Mouse (Mus musculus) MEL (cell line): ENCODE results near the gene Ovol1. TPM values are rescaled to one million over a fixed set of nuclear protein-coding genes. Genes with fewer than 3 reads are reported as not detected.
A peak's percentile ranks its signal among the peaks of the same experiment; 100 is the strongest.

Experiments
- DNase-seq: peaks from one replicate; pipeline ENCODE4 v3.0.0; 2011; ENCODE audit warnings: low read depth, low spot score
- H3K27ac ChIP-seq: 2 replicates; pipeline ENCODE4 v1.5.1; 2012; ENCODE audit warnings: low read depth, mild to moderate bottlenecking, control low read depth, low read length, moderate library complexity; ENCODE audit not compliant: control insufficient read depth
- H3K27me3 ChIP-seq, 2 experiments: fragments of 150-350 bp in 1 of 2; sonication (generic) in 1 of 2; 2 replicates each; pipeline ENCODE4 v1.6.1; 2012; ENCODE audit warnings: low read length in 2 of 2, mild to moderate bottlenecking in 2 of 2, improper control_type of control experiment in 1 of 2, moderate library complexity in 1 of 2; ENCODE audit not compliant: insufficient read depth in 2 of 2, control insufficient read depth in 1 of 2
- H3K36me3 ChIP-seq, 2 experiments: 2 replicates each; pipeline ENCODE4 v1.6.1; 2012 to 2014; ENCODE audit warnings: low read length in 2 of 2, improper control_type of control experiment in 1 of 2, inconsistent platforms in 1 of 2, mild to moderate bottlenecking in 1 of 2; ENCODE audit not compliant: insufficient read depth in 2 of 2, control insufficient read depth in 1 of 2
- H3K4me1 ChIP-seq, 2 experiments: fragments of 150-350 bp in 1 of 2; sonication (generic) in 1 of 2; 2 replicates each; pipeline ENCODE4 v1.6.1; 2012; ENCODE audit warnings: low read length in 2 of 2, improper control_type of control experiment in 1 of 2, mild to moderate bottlenecking in 1 of 2; ENCODE audit not compliant: insufficient read depth in 2 of 2, control insufficient read depth in 1 of 2
- H3K4me3 ChIP-seq, 2 experiments: fragments of 150-350 bp in 1 of 2; sonication (generic) in 1 of 2; 2 replicates each; pipeline ENCODE4 v1.5.1; 2012; ENCODE audit warnings: low read depth in 2 of 2, low read length in 2 of 2, mild to moderate bottlenecking in 2 of 2, moderate library complexity in 2 of 2, control low read depth in 1 of 2, improper control_type of control experiment in 1 of 2; ENCODE audit not compliant: control insufficient read depth in 1 of 2, insufficient read depth in 1 of 2
- H3K79me2 ChIP-seq: 2 replicates; pipeline ENCODE4 v1.6.1; 2012; ENCODE audit warnings: mild to moderate bottlenecking, low read length, moderate library complexity; ENCODE audit not compliant: control insufficient read depth, poor library complexity, insufficient read depth
- H3K9ac ChIP-seq: 2 replicates; pipeline ENCODE4 v1.6.1; 2012; ENCODE audit warnings: low read depth, mild to moderate bottlenecking, control low read depth, low read length, moderate library complexity; ENCODE audit not compliant: control insufficient read depth, poor library complexity, severe bottlenecking
- H3K9me3 ChIP-seq: fragments of 150-350 bp; sonication (generic); replicated peaks from 2 replicates; pipeline ENCODE4 v1.6.1; 2012; ENCODE audit warnings: mild to moderate bottlenecking, low read length, improper control_type of control experiment, moderate library complexity; ENCODE audit not compliant: insufficient read depth
- BHLHE40 ChIP-seq: IDR thresholded peaks from 2 replicates; pipeline ENCODE4 v1.6.1; 2012; ENCODE audit warnings: low read depth, mild to moderate bottlenecking, inconsistent platforms, low read length, improper control_type of control experiment, borderline replicate concordance
- CHD1 ChIP-seq: IDR thresholded peaks from 2 replicates; pipeline ENCODE4 v1.6.1; 2012; ENCODE audit warnings: low read depth, mild to moderate bottlenecking, inconsistent platforms, low read length, improper control_type of control experiment
- ELF1 ChIP-seq: IDR thresholded peaks from 2 replicates; pipeline ENCODE4 v1.6.1; 2014; ENCODE audit warnings: low read depth, mild to moderate bottlenecking, inconsistent platforms, low read length, improper control_type of control experiment, moderate library complexity
- ETS1 ChIP-seq: IDR thresholded peaks from 2 replicates; pipeline ENCODE4 v1.6.1; 2012; ENCODE audit warnings: low read depth, mild to moderate bottlenecking, inconsistent platforms, low read length, improper control_type of control experiment, moderate library complexity
- GABPA ChIP-seq: IDR thresholded peaks from 2 replicates; pipeline ENCODE4 v1.6.1; 2012; ENCODE audit warnings: low read depth, mild to moderate bottlenecking, inconsistent platforms, low read length, improper control_type of control experiment, moderate library complexity
- GATA1 ChIP-seq: IDR thresholded peaks from 2 replicates; pipeline ENCODE4 v1.6.1; 2011; ENCODE audit warnings: low read depth, low read length, improper control_type of control experiment
- HCFC1 ChIP-seq: IDR thresholded peaks from 2 replicates; pipeline ENCODE4 v1.6.1; 2012; ENCODE audit warnings: low read depth, mild to moderate bottlenecking, inconsistent platforms, low read length, improper control_type of control experiment, moderate library complexity
- JUND ChIP-seq: IDR thresholded peaks from 2 replicates; pipeline ENCODE4 v1.6.1; 2011; ENCODE audit warnings: low read depth, mild to moderate bottlenecking, improper control_type of control experiment, low read length
- MAFK ChIP-seq: IDR thresholded peaks from 2 replicates; pipeline ENCODE4 v1.6.1; 2011; ENCODE audit warnings: low read depth, mild to moderate bottlenecking, low read length, improper control_type of control experiment, borderline replicate concordance
- MAX ChIP-seq: IDR thresholded peaks from 2 replicates; pipeline ENCODE4 v1.6.1; 2011; ENCODE audit warnings: low read length, improper control_type of control experiment
- MAZ ChIP-seq: IDR thresholded peaks from 2 replicates; pipeline ENCODE4 v1.6.1; 2012; ENCODE audit warnings: low read depth, mild to moderate bottlenecking, inconsistent platforms, low read length, improper control_type of control experiment
- MEF2A ChIP-seq: IDR thresholded peaks from 2 replicates; pipeline ENCODE4 v1.6.1; 2014; ENCODE audit warnings: low read depth, mild to moderate bottlenecking, inconsistent platforms, low read length, improper control_type of control experiment; ENCODE audit not compliant: poor library complexity, insufficient replicate concordance, severe bottlenecking; ENCODE audit errors: extremely low read depth
- MXI1 ChIP-seq: IDR thresholded peaks from 2 replicates; pipeline ENCODE4 v1.6.1; 2011; ENCODE audit warnings: mild to moderate bottlenecking, low read depth, low read length, improper control_type of control experiment
- MYB ChIP-seq: IDR thresholded peaks from 2 replicates; pipeline ENCODE4 v1.6.1; 2011; ENCODE audit warnings: mild to moderate bottlenecking, low read depth, low read length, improper control_type of control experiment
- NELFE ChIP-seq: IDR thresholded peaks from 2 replicates; pipeline ENCODE4 v1.6.1; 2011; ENCODE audit warnings: low read depth, low read length, improper control_type of control experiment
- POLR2A ChIP-seq, 2 experiments: IDR thresholded peaks; 2 replicates each; pipeline ENCODE4 v1.6.1; 2011 to 2012; ENCODE audit warnings: low read length in 2 of 2, mild to moderate bottlenecking in 2 of 2, control low read depth in 1 of 2, improper control_type of control experiment in 1 of 2, low read depth in 1 of 2, moderate library complexity in 1 of 2; ENCODE audit not compliant: control insufficient read depth in 1 of 2, insufficient read depth in 1 of 2, poor library complexity in 1 of 2
- POLR2AphosphoS5 ChIP-seq: IDR thresholded peaks from 2 replicates; pipeline ENCODE4 v1.6.1; 2012; ENCODE audit warnings: low read depth, borderline replicate concordance, mild to moderate bottlenecking, inconsistent platforms, low read length, moderate library complexity, mixed read lengths
- RAD21 ChIP-seq: IDR thresholded peaks from 2 replicates; pipeline ENCODE4 v1.6.1; 2011; ENCODE audit warnings: mild to moderate bottlenecking, low read depth, low read length, improper control_type of control experiment
- RCOR1 ChIP-seq: IDR thresholded peaks from 2 replicates; pipeline ENCODE4 v1.6.1; 2012; ENCODE audit warnings: low read depth, mild to moderate bottlenecking, inconsistent platforms, low read length, improper control_type of control experiment
- SIN3A ChIP-seq: IDR thresholded peaks from 2 replicates; pipeline ENCODE4 v1.6.1; 2012; ENCODE audit warnings: low read length, improper control_type of control experiment, inconsistent platforms
- TAL1 ChIP-seq: IDR thresholded peaks from 2 replicates; pipeline ENCODE4 v1.6.1; 2012; ENCODE audit warnings: mild to moderate bottlenecking, inconsistent platforms, low read length, moderate library complexity, mixed read lengths
- TCF12 ChIP-seq: IDR thresholded peaks from 2 replicates; pipeline ENCODE4 v1.6.1; 2014; ENCODE audit warnings: low read depth, mild to moderate bottlenecking, inconsistent platforms, low read length, improper control_type of control experiment, moderate library complexity
- UBTF ChIP-seq: IDR thresholded peaks from 2 replicates; pipeline ENCODE4 v1.6.1; 2012; ENCODE audit warnings: low read depth, mild to moderate bottlenecking, inconsistent platforms, low read length, improper control_type of control experiment, moderate library complexity, borderline replicate concordance; ENCODE audit not compliant: insufficient read depth
- USF1 ChIP-seq: IDR thresholded peaks from 2 replicates; pipeline ENCODE4 v1.6.1; 2014; ENCODE audit warnings: low read depth, mild to moderate bottlenecking, inconsistent platforms, low read length, improper control_type of control experiment, moderate library complexity
- ZKSCAN1 ChIP-seq: IDR thresholded peaks from 2 replicates; pipeline ENCODE4 v1.6.1; 2012; ENCODE audit warnings: low read depth, mild to moderate bottlenecking, inconsistent platforms, low read length, improper control_type of control experiment, moderate library complexity
- ZMIZ1 ChIP-seq: IDR thresholded peaks from 2 replicates; pipeline ENCODE4 v1.6.1; 2012; ENCODE audit warnings: low read depth, mild to moderate bottlenecking, inconsistent platforms, low read length, improper control_type of control experiment, moderate library complexity
- ZNF384 ChIP-seq: IDR thresholded peaks from 2 replicates; pipeline ENCODE4 v1.6.1; 2012; ENCODE audit warnings: low read depth, mild to moderate bottlenecking, inconsistent platforms, low read length, improper control_type of control experiment
- polyA plus RNA-seq, 2 experiments: library from polyadenylated mRNA; stranded (reverse) in 1 of 2; unstranded in 1 of 2; fragments of >175 nt in 1 of 2; fragments of >200 nt in 1 of 2; gene quantifications; 2 replicates each; pipeline versions ENCODE4 v1.2.1 to v1.2.4; 2012; ENCODE audit warnings: low replicate concordance in 2 of 2, low read depth in 1 of 2; ENCODE audit not compliant: insufficient read length in 2 of 2, insufficient read depth in 1 of 2, missing spikeins in 1 of 2
- total RNA-seq: library from RNA; depleted of rRNA; stranded (reverse); fragments of 300-350 nt; gene quantifications from 2 replicates; pipeline ENCODE4 v1.2.3, GENCODE M21; 2012

The Ovol1 gene
- total and polyA plus RNA-seq, 3 experiments: 0.06 TPM; not detected in 2

DNA sequence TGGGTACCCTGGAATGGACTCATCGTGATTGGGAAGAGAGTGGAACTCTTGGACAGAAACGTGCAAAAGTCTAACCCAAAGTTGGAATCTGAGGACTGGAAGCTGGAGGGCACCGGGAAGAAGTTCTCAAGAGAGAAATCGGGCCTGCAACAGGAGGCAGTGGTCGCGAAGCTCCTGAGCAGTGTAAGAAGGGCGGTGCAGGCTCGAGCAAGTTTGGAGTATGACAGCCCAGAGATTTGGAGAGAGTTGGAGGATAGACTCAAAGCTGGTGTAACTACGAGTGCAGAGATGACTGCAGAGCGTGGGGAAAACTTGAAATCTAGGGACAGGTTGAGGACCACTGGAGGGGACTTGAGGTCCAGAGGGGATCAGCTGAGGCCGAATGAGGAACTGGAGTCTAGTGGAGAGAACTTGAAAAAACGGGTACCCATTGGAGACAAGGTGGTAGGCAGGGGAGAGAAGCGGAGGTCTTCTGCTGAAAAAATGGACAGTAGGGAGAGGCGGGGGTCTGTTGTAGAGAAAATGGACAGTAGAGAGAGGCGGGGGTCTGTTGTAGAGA lies 49.3 kb downstream of the Ovol1 start:
- peak; percentile 28; the same call in 1 of the 2 replicates for TF ChIP-seq MXI1
- TF ChIP-seq UBTF: no peak
- no peak for TF ChIP-seq NELFE
- no peak for TF ChIP-seq MYB
- TF ChIP-seq CHD1: peak; percentile 81; the same call in 1 of the 2 replicates
- no peak for TF ChIP-seq ELF1
- no peak for TF ChIP-seq TAL1
- TF ChIP-seq POLR2AphosphoS5: no peak
- no peak for TF ChIP-seq JUND
- peak; percentile 63; the same call in 1 of the 2 replicates for TF ChIP-seq SIN3A
- 0 out of 4 replicates have a peak, but pooled peaks of 1 of the 2 experiments have one; percentile 7 for TF ChIP-seq POLR2A (IDR thresholded peaks at IDR 0.05; ENCODE audit: control insufficient read depth in 1 of 2, insufficient read depth in 1 of 2, low read depth in 1 of 2, low read length in 2 of 2, poor library complexity in 1 of 2)
- TF ChIP-seq RAD21: no peak
- peaks cover 2 to 8% of the 10 kb centered on the region in 2 experiments; a peak in 3 of 4 replicates for H3K4me1 ChIP-seq
- H3K9ac ChIP-seq: peak overlapping the region; percentile 89
- H3K36me3 ChIP-seq: peaks cover 0 to 8% of the 10 kb centered on the region in 2 experiments; a peak in 2 of 4 replicates
- peak overlapping the region; percentile 98 for H3K27ac ChIP-seq
- DNase-seq: peak; percentile 74
- no peaks in the 10 kb centered on the region for H3K27me3 ChIP-seq
- H3K9me3 ChIP-seq: no peaks in the 10 kb centered on the region
- peak overlapping the region; percentile 77 to 88 for H3K4me3 ChIP-seq
- peaks cover 17% of the 10 kb centered on the region for H3K79me2 ChIP-seq

DNA sequence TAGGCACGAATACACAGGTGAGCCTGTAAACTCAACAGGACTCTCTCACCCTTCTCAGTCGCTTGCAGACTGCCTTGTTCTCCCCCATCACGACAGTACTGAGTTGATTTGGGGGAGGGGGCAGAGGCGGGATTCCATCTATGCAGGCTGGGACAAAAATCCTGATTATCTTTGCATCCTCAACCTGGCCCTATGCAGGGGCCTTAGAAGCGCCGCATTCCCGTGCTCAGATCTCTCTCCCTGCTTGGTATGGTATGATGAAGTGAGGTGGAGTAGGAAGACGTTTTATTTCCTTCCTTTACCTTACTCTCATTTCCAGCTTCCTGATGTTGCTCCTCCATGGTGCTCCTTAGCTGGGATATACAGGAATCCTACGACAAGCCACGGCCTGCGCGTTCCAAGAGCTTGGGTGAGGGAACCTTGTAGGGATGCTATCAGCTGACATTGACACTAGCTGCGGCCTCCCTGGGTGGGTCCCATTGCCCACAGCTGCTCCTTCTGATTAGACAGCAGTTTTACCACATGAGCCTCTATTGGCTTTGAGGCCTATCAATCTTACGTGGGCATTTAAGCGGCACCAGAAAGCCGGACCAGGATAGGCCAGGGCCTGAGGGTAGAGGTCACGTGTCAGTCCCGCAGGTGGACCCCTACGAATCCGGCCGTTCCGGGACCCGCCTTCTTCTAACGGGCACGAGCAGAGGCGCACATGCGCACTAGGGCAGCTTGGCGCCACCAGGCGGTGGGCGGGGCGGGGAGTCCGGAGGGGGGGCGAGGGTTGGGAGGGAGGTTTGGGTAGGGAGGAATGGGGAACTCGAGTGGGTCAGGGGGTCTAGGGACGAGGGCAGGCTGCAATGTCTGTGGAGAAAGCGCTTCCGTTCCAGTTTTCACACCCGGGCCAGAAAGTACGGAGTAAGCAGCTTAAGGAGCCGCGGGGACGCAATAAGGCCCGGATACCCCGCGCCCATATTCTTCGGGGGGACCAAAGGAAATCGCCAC lies 50.1 kb downstream of the Ovol1 start, which contains the start of gene Snx32:
Snx32 (minus strand) TSS at position 508 of the 996 bp plus-strand sequence.
- Histone ChIP-seq H3K4me1 (peaks cover 2 to 8% of the 10 kb centered on the region in 2 experiments; a peak in 3 of 4 replicates), H3K9ac (peak within 1 kb of the TSS; percentile 89), H3K4me3 (peak within 1 kb of the TSS; percentile 77 to 88), H3K79me2 (peaks cover 17% of the 10 kb centered on the region), H3K27ac (peak within 1 kb of the TSS; percentile 98), H3K36me3 (peaks cover 0 to 7% of the 10 kb centered on the region in 2 experiments; a peak in 3 of 4 replicates), H3K9me3 (no peaks in the 10 kb centered on the region), H3K27me3 (no peaks in the 10 kb centered on the region)
- peak; percentile 100 for DNase-seq
- TF ChIP-seq GATA1 (peak; percentile 41; the same call in 1 of the 2 replicates), ZMIZ1 (no peak), HCFC1 (peak; percentile 79; the same call in 1 of the 2 replicates), RCOR1 (no peak), MAFK (no peak), ZKSCAN1 (no peak), TAL1 (no peak), CHD1 (no peak), USF1 (peak; percentile 99), MEF2A (no peak), MAZ (peak; percentile 83; the same call in 1 of the 2 replicates), BHLHE40 (peak; percentile 57; the same call in 1 of the 2 replicates), ELF1 (peak; percentile 67), GABPA (no peak), TCF12 (0 out of 2 replicates have a peak, but pooled peaks have one; percentile 14), POLR2A (IDR thresholded peaks at IDR 0.05; ENCODE audit: control insufficient read depth in 1 of 2, insufficient read depth in 1 of 2, low read depth in 1 of 2, low read length in 2 of 2, poor library complexity in 1 of 2) (peak; percentile 39 to 45; a peak in 2 of 4 replicates), JUND (no peak), ETS1 (peak; percentile 92), ZNF384 (no peak), MYB (peak; percentile 75), MAX (peak; percentile 98)
